Mouse (Mus musculus) CH12.LX (cell line): ENCODE results near the gene Pdia6. TPM values are rescaled to one million over a fixed set of nuclear protein-coding genes. Genes with fewer than 3 reads are reported as not detected.

Source experiments
- DNase-seq: peaks from one replicate; pipeline ENCODE4 v3.0.0-alpha.2; 2013; ENCODE audit errors: extremely low read depth
- H3K27ac ChIP-seq: 2 replicates; pipeline ENCODE4 v1.5.1; 2012; ENCODE audit warnings: low read depth, mild to moderate bottlenecking, control low read depth, moderate library complexity; ENCODE audit not compliant: insufficient read depth
- H3K27me3 ChIP-seq: replicated peaks from 2 replicates; pipeline ENCODE3; 2012; ENCODE audit warnings: inconsistent platforms
- H3K36me3 ChIP-seq, 2 experiments: replicated peaks in 1 of 2; 2 replicates each; pipeline versions ENCODE3 to v1.6.1; 2012; ENCODE audit warnings: inconsistent platforms in 1 of 2, low read length in 1 of 2, mild to moderate bottlenecking in 1 of 2, mixed read lengths in 1 of 2, moderate library complexity in 1 of 2; ENCODE audit not compliant: control insufficient read depth in 1 of 2, insufficient read depth in 1 of 2
- H3K4me1 ChIP-seq, 2 experiments: 2 replicates each; pipeline ENCODE4 v1.6.1; 2012; ENCODE audit warnings: inconsistent platforms in 1 of 2, moderate library complexity in 1 of 2; ENCODE audit not compliant: insufficient read depth in 2 of 2, control insufficient read depth in 1 of 2
- H3K4me2 ChIP-seq: 2 replicates; pipeline ENCODE4 v1.6.1; 2012; ENCODE audit warnings: low read depth, mild to moderate bottlenecking, control low read depth; ENCODE audit not compliant: poor library complexity, insufficient read depth, severe bottlenecking
- H3K4me3 ChIP-seq, 3 experiments: fragments of 150-350 bp in 1 of 3; sonication (generic) in 1 of 3; replicated peaks in 1 of 3; 2 replicates each; pipeline versions ENCODE3 to v1.5.1; 2011 to 2012; ENCODE audit warnings: low read depth in 2 of 3, low read length in 2 of 3, mild to moderate bottlenecking in 2 of 3, moderate library complexity in 2 of 3, control low read depth in 1 of 3, improper control_type of control experiment in 1 of 3, inconsistent platforms in 1 of 3, mixed read lengths in 1 of 3; ENCODE audit not compliant: poor library complexity in 1 of 3
- H3K79me2 ChIP-seq: replicated peaks from 2 replicates; pipeline ENCODE4 v1.6.1; 2012; ENCODE audit warnings: mild to moderate bottlenecking, moderate library complexity; ENCODE audit not compliant: control insufficient read depth, poor library complexity, insufficient read depth, severe bottlenecking; ENCODE audit errors: extremely low read depth
- H3K9ac ChIP-seq: 2 replicates; pipeline ENCODE4 v1.6.1; 2012; ENCODE audit warnings: low read depth, mild to moderate bottlenecking, control low read depth, moderate library complexity; ENCODE audit not compliant: insufficient read depth
- H3K9me3 ChIP-seq: replicated peaks from 2 replicates; pipeline ENCODE3; 2012; ENCODE audit warnings: low read length, inconsistent platforms, mixed read lengths
- CHD1 ChIP-seq: IDR thresholded peaks from 2 replicates; pipeline ENCODE4 v1.6.1; 2012; ENCODE audit warnings: low read depth, low read length, improper control_type of control experiment, inconsistent platforms
- CTCF ChIP-seq, 2 experiments: IDR thresholded peaks in 1 of 2; conservative IDR thresholded peaks in 1 of 2; 2 replicates each; pipeline ENCODE4 v1.5.1; 2011 to 2012; ENCODE audit warnings: low read depth in 2 of 2, low read length in 2 of 2, improper control_type of control experiment in 1 of 2, inconsistent platforms in 1 of 2, mild to moderate bottlenecking in 1 of 2, moderate library complexity in 1 of 2
- EP300 ChIP-seq: IDR thresholded peaks from 2 replicates; pipeline ENCODE4 v1.6.1; 2011; ENCODE audit warnings: low read length, improper control_type of control experiment
- ETS1 ChIP-seq: conservative IDR thresholded peaks from 2 replicates; pipeline ENCODE4 v1.6.1; 2012; ENCODE audit warnings: low read depth, mild to moderate bottlenecking, inconsistent platforms, low read length, improper control_type of control experiment, moderate library complexity
- GABPA ChIP-seq: IDR thresholded peaks from 2 replicates; pipeline ENCODE4 v1.6.1; 2012; ENCODE audit warnings: low read depth, low read length, improper control_type of control experiment, inconsistent platforms; ENCODE audit not compliant: insufficient replicate concordance
- IRF4 ChIP-seq: IDR thresholded peaks from 2 replicates; pipeline ENCODE4 v1.6.1; 2014; ENCODE audit warnings: low read depth, mild to moderate bottlenecking, inconsistent platforms, low read length, improper control_type of control experiment
- KAT2A ChIP-seq: IDR thresholded peaks from 2 replicates; pipeline ENCODE4 v1.6.1; 2012; ENCODE audit warnings: low read length, improper control_type of control experiment, inconsistent platforms; ENCODE audit not compliant: insufficient replicate concordance
- MAZ ChIP-seq: IDR thresholded peaks from 2 replicates; pipeline ENCODE4 v1.6.1; 2012; ENCODE audit warnings: low read depth, mild to moderate bottlenecking, inconsistent platforms, low read length, improper control_type of control experiment, moderate library complexity
- MXI1 ChIP-seq: IDR thresholded peaks from 2 replicates; pipeline ENCODE4 v1.6.1; 2011; ENCODE audit warnings: mild to moderate bottlenecking, low read depth, low read length, improper control_type of control experiment
- MYC ChIP-seq: IDR thresholded peaks from 2 replicates; pipeline ENCODE4 v1.6.1; 2011; ENCODE audit warnings: low read depth, mild to moderate bottlenecking, improper control_type of control experiment, low read length
- NELFE ChIP-seq: IDR thresholded peaks from 2 replicates; pipeline ENCODE4 v1.6.1; 2011; ENCODE audit warnings: low read depth, low read length, improper control_type of control experiment
- RCOR1 ChIP-seq: conservative IDR thresholded peaks from 2 replicates; pipeline ENCODE4 v1.6.1; 2012; ENCODE audit warnings: low read depth, mild to moderate bottlenecking, inconsistent platforms, low read length, improper control_type of control experiment
- TBP ChIP-seq: conservative IDR thresholded peaks from 2 replicates; pipeline ENCODE4 v1.6.1; 2011; ENCODE audit warnings: low read depth, low read length, improper control_type of control experiment
- UBTF ChIP-seq: IDR thresholded peaks from 2 replicates; pipeline ENCODE4 v1.6.1; 2012; ENCODE audit warnings: low read depth, mild to moderate bottlenecking, inconsistent platforms, low read length, improper control_type of control experiment, moderate library complexity
- USF1 ChIP-seq: IDR thresholded peaks from 2 replicates; pipeline ENCODE4 v1.6.1; 2014; ENCODE audit warnings: low read depth, mild to moderate bottlenecking, inconsistent platforms, low read length, improper control_type of control experiment
- ZC3H11A ChIP-seq: IDR thresholded peaks from 2 replicates; pipeline ENCODE4 v1.6.1; 2012; ENCODE audit warnings: low read depth, mild to moderate bottlenecking, inconsistent platforms, low read length, improper control_type of control experiment
- ZMIZ1 ChIP-seq: IDR thresholded peaks from 2 replicates; pipeline ENCODE4 v1.6.1; 2012; ENCODE audit warnings: low read depth, mild to moderate bottlenecking, inconsistent platforms, low read length, improper control_type of control experiment
- ZNF384 ChIP-seq: IDR thresholded peaks from 2 replicates; pipeline ENCODE4 v1.6.1; 2012; ENCODE audit warnings: low read depth, low read length, improper control_type of control experiment, inconsistent platforms
- dilution Hi-C: fragments of 300-500 bp; cut with MboI; formaldehyde crosslinking; loops from 2 replicates; pipeline ENCODE4 v1.14.3; 2020; ENCODE audit warnings: low sequenced_read_pairs; ENCODE audit not compliant: extremely low pct_unique_long_range_greater_than_20kb, extremely low pct_ligation_motif_present
- in situ Hi-C: fragments of 300-500 bp; cut with MboI; formaldehyde crosslinking; loops from 3 replicates; pipeline ENCODE4 v1.14.3; 2019; ENCODE audit warnings: low sequenced_read_pairs, low pct_ligation_motif_present, low pct_unique_long_range_greater_than_20kb, mixed read lengths
- polyA plus RNA-seq: library from polyadenylated mRNA; unstranded; fragments of >175 nt; gene quantifications from 2 replicates; pipeline ENCODE4 v1.2.1, GENCODE M21; 2012; ENCODE audit warnings: low read depth; ENCODE audit not compliant: insufficient read length
- total RNA-seq, 2 experiments: library from RNA; depleted of rRNA; stranded (reverse); fragments of 300-350 nt in 1 of 2; fragments of >200 nt in 1 of 2; gene quantifications; 2 replicates each; pipeline ENCODE4 v1.2.3; 2012 to 2014

Gene Pdia6
- total and polyA plus RNA-seq, 3 experiments = 359 to 408 (median 382) TPM

DNA sequence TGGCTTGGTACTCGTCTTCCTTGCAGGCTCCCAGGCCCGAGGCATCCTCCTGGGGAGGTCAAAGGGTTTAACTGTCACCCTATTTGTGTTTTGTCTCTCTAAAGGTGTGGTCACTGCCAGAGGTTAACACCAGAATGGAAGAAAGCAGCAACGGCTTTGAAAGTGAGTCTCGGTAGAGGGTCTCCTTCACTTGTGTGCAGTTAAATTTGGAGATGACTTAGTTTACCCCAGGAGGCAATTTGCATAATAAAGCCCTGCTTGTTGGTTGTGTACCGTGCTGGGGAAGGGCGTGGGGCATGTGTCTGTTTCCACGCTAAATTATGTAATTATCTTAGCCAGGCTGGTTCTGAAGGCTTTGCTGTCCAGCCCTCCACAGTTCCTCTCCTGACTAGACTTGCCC lies 7.5 kb downstream of the Pdia6 start:
- no peak overlapping the region for H3K4me2 ChIP-seq
- H3K9ac ChIP-seq = no peak overlapping the region
- in situ Hi-C loops (loop anchor here (25.0 kb wide), 1 partner anchor 462 kb away; the partner anchor contains the start of genes E2f6 and Greb1), dilution Hi-C loops (no loop called here)
- H3K27me3 ChIP-seq = no peaks in the 10 kb centered on the region
- H3K27ac ChIP-seq = no peak overlapping the region
- TF ChIP-seq USF1 (no peak), ZMIZ1 (no peak), EP300 (no peak), UBTF (no peak), MAZ (no peak), GABPA (no peak), CHD1 (no peak), IRF4 (no peak), MYC (no peak), TBP (no peak), NELFE (no peak), KAT2A (no peak), MXI1 (no peak), ZC3H11A (no peak), ETS1 (no peak), ZNF384 (no peak), CTCF (conservative IDR thresholded peaks at IDR 0.05 in 1 of 2, IDR thresholded peaks at IDR 0.05 in 1 of 2; ENCODE audit: low read depth in 2 of 2, low read length in 2 of 2) (no peak)
- no peaks in the 10 kb centered on the region for H3K9me3 ChIP-seq
- peaks cover 38% of the 10 kb centered on the region for H3K79me2 ChIP-seq
- peaks cover 11 to 35% of the 10 kb centered on the region in 2 experiments for H3K4me1 ChIP-seq
- DNase-seq = no peak
- H3K36me3 ChIP-seq = peaks cover 75 to 96% of the 10 kb centered on the region in 2 experiments
- H3K4me3 ChIP-seq = no peak overlapping the region

DNA sequence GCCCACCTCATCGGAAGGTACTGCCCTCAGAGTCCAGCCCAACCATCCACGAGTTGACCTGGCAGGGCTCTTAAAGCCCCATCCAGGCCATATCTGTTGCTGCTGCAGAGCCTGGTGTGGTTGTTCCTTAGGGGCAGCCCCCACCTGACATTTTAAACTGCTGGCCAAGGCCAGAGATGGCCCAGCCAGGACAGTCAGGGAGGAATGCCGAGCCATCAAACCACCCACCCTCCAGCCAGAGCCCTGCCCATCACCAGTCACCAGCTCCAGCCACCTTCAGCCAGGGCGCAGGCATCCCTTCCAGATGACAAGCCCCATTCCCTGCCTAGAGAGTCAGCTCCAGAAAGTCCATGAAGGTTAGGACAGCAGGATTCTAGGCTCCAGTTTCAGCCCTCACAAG lies 22.2 kb downstream of the Pdia6 start:
- TF ChIP-seq RCOR1 (no peak), CTCF (conservative IDR thresholded peaks at IDR 0.05 in 1 of 2, IDR thresholded peaks at IDR 0.05 in 1 of 2; ENCODE audit: low read depth in 2 of 2, low read length in 2 of 2) (no peak)
- dilution Hi-C loops (no loop called here), in situ Hi-C loops (no loop called here)
- Histone ChIP-seq H3K27ac (no peak overlapping the region), H3K27me3 (no peaks in the 10 kb centered on the region), H3K79me2 (no peaks in the 10 kb centered on the region), H3K4me2 (no peak overlapping the region), H3K4me3 (no peak overlapping the region), H3K9ac (no peak overlapping the region), H3K9me3 (no peaks in the 10 kb centered on the region), H3K4me1 (no peaks in the 10 kb centered on the region), H3K36me3 (peaks cover 12 to 40% of the 10 kb centered on the region in 2 experiments)
- DNase-seq = no peak
